Mouse (Mus musculus) limb, embryonic 14.5 days (tissue): Measurements from ENCODE around the gene Gdf10. TPM values are rescaled to one million over a fixed set of nuclear protein-coding genes. Genes with fewer than 3 reads are reported as not detected.

ENCODE experiments used
- ATAC-seq: fragments of 200-750 bp; cut with Nextera tagmentation; 2 replicates; pipeline ENCODE4 v1.8.0; 2017; ENCODE audit warnings: low read depth, moderate number of reproducible peaks, moderate TSS enrichment; ENCODE audit not compliant: low FRiP score
- DNase-seq: peaks from one replicate; pipeline ENCODE4 v3.0.0-alpha.2; 2015; ENCODE audit warnings: low spot score
- H3K27ac ChIP-seq: fragments of 300-500 bp; sonication (generic); replicated peaks from 2 replicates; pipeline ENCODE4 v1.5.1; 2014; ENCODE audit warnings: low read depth, mild to moderate bottlenecking, low read length, moderate library complexity, mixed read lengths
- H3K27me3 ChIP-seq: fragments of 300-500 bp; sonication (generic); 2 replicates; pipeline ENCODE4 v1.6.1; 2014; ENCODE audit warnings: low read length, mixed read lengths; ENCODE audit not compliant: control insufficient read depth, insufficient read depth
- H3K36me3 ChIP-seq: fragments of 300-500 bp; sonication (generic); 2 replicates; pipeline ENCODE4 v1.6.1; 2014; ENCODE audit warnings: mild to moderate bottlenecking, low read length, moderate library complexity, mixed read lengths; ENCODE audit not compliant: control insufficient read depth, insufficient read depth
- H3K4me1 ChIP-seq: fragments of 300-500 bp; sonication (generic); 2 replicates; pipeline ENCODE4 v1.6.1; 2014; ENCODE audit warnings: antibody characterized with exemption, low read length, mixed read lengths; ENCODE audit not compliant: control insufficient read depth, insufficient read depth
- H3K4me2 ChIP-seq: fragments of 300-500 bp; sonication (generic); replicated peaks from 2 replicates; pipeline ENCODE4 v1.6.1; 2014; ENCODE audit warnings: low read depth, mild to moderate bottlenecking, low read length, moderate library complexity; ENCODE audit not compliant: severe bottlenecking
- H3K4me3 ChIP-seq: fragments of 300-500 bp; sonication (generic); replicated peaks from 2 replicates; pipeline ENCODE4 v1.5.1; 2014; ENCODE audit warnings: low read length
- H3K9ac ChIP-seq: fragments of 300-500 bp; sonication (generic); 2 replicates; pipeline ENCODE4 v1.6.1; 2014; ENCODE audit warnings: mild to moderate bottlenecking, low read depth, low read length, moderate library complexity; ENCODE audit not compliant: severe bottlenecking
- H3K9me3 ChIP-seq: fragments of 300-500 bp; sonication (generic); 2 replicates; pipeline ENCODE4 v1.6.1; 2016; ENCODE audit warnings: low read length; ENCODE audit not compliant: control insufficient read depth
- POLR2A ChIP-seq: fragments of 200-500 bp; IDR thresholded peaks from 2 replicates; pipeline ENCODE4 v1.8.0; 2012; ENCODE audit warnings: inconsistent platforms, mild to moderate bottlenecking, moderate library complexity, borderline replicate concordance; ENCODE audit not compliant: insufficient read depth, insufficient read length; ENCODE audit errors: extremely low read depth
- WGBS: fragments of 180-500 bp; shearing (Covaris S2); extraction: QIAGEN DNeasy Blood & Tissue Kit; methylation state at CpG from one replicate; pipeline ENCODE4 v1.1.7; 2014; 5-methylcytosine and 5-hydroxymethylcytosine counted together
- polyA plus RNA-seq, 2 experiments: library from polyadenylated mRNA; depleted of rRNA in 1 of 2; stranded (reverse) in 1 of 2; unstranded in 1 of 2; fragments of >200 nt; fragmentation: Nextera tagmentation in 1 of 2; extraction: Ambion mirVana in 1 of 2; gene quantifications; 2 replicates each; pipeline versions ENCODE4 v1.2.1 to v1.2.3; 2012 to 2014

The Gdf10 gene
- polyA plus RNA-seq, 2 experiments, result 38.8 to 52.9 TPM

DNA sequence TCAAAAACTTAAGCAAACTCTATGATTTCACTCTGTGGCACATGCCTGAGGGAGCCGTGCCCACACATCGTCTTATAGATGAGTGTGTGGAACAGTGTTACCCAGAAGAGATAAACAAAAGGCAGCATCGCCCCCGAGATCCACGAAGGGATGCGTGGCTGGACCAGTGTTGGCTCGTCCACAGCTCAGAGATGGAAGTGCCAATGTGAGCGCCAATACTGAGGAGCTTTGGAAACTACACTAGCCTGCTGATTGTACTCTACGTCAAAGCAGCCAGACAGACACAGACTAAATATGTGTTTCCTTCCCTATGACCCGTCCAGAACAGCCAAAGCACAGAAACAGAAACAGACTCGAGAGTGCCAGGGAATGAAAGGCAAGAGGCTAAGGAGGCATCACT is 37.9 kb upstream of the Gdf10 start:
- no peak overlapping the region for H3K4me3 ChIP-seq
- no peaks in the 10 kb centered on the region for H3K4me1 ChIP-seq
- H3K36me3 ChIP-seq, result no peaks in the 10 kb centered on the region
- H3K27me3 ChIP-seq, result no peaks in the 10 kb centered on the region
- H3K9me3 ChIP-seq, result no peaks in the 10 kb centered on the region
- WGBS, result 75% methylated on average over 11 of the region's 11 CpGs
- no peak for TF ChIP-seq POLR2A
- no peak overlapping the region for H3K9ac ChIP-seq
- H3K27ac ChIP-seq, result no peak overlapping the region
- ATAC-seq (no peak), DNase-seq (no peak)
- no peak overlapping the region for H3K4me2 ChIP-seq

DNA sequence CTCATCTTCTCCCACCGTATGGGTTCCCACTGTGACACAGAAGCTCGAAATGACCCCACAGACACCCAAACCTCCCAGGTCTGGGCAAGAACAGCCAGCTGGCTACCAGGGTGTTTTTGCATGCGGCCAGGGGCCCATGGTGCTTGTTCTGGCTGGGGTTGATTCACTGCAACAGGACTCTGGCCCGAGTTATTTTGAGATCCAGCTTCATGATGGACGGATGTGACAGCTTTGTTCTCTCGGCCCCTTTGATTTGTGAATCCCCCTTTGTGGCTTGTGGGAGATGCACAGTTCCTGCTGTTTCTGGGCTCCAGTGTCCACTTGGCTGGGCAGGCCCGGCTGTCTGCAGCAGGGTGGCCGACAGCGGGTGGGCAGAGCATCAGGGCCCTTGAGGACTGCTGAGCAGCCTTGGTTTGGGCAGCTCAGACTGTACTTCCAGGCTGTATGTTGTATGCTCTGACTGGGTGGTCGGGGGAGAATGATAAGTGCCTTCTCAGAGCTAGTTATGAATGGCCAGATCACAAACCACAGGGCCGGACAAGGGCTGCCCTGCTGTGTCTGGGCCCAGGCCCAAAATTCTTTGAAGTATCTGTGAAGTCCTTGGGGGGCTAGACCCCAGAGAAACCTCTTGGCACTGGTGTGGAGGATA is 34.9 kb upstream of the Gdf10 start:
- Histone ChIP-seq H3K27me3 (no peaks in the 10 kb centered on the region), H3K4me2 (no peak overlapping the region), H3K36me3 (no peaks in the 10 kb centered on the region), H3K27ac (no peak overlapping the region), H3K9ac (no peak overlapping the region), H3K4me3 (no peak overlapping the region), H3K4me1 (no peaks in the 10 kb centered on the region), H3K9me3 (no peaks in the 10 kb centered on the region)
- no peak for DNase-seq
- no peak for TF ChIP-seq POLR2A
- no peak for ATAC-seq
- 82% methylated on average over 11 of the region's 11 CpGs for WGBS

DNA sequence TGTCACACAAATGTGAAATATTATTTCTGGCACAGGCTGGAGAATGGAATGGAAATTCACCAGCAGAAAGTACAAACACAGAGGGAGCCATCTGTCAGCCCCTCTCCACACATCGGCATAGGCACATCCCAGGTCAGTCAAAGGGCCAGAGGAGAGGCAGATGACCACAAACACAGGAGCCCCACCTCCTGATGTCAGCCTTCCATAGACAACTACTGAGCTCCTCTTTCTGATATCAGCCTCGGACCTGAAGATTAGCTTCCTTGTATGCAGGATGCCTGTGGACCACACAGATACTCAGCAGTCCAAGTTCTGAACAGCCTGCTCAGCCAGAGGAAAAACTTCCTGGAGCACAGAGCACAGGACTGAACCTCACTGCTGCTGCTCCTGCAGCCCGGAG is 33.4 kb upstream of the Gdf10 start:
- WGBS, result 80% methylated on average over 3 of the region's 3 CpGs
- ATAC-seq (no peak), DNase-seq (no peak)
- Histone ChIP-seq H3K27me3 (no peaks in the 10 kb centered on the region), H3K4me2 (no peak overlapping the region), H3K4me1 (no peaks in the 10 kb centered on the region), H3K9ac (no peak overlapping the region), H3K9me3 (no peaks in the 10 kb centered on the region), H3K36me3 (no peaks in the 10 kb centered on the region), H3K27ac (no peak overlapping the region), H3K4me3 (no peak overlapping the region)
- TF ChIP-seq POLR2A, result no peak

DNA sequence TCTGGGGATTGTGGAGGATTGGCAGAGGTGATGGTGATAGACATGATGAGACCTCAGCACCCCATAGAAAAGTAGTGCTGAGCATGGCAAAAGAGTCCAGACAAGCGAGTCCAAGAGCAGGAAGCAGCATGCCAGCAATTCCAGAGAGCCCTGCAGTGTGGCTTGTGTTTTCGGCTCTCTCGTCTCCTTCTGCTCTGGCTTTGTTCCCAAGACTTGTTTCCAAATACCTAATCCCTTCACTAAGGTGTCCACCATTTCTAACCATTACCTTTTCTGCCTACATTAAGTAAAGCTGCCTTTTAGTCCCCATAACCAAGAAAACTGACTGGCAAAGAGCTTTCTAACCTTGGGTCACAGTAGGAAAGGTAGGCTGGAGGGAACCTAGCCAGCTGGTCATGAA is 31.9 kb upstream of the Gdf10 start:
- Histone ChIP-seq H3K9ac (no peak overlapping the region), H3K9me3 (no peaks in the 10 kb centered on the region), H3K27ac (no peak overlapping the region), H3K4me1 (peaks cover 2% of the 10 kb centered on the region), H3K4me3 (no peak overlapping the region), H3K4me2 (no peak overlapping the region), H3K36me3 (no peaks in the 10 kb centered on the region), H3K27me3 (no peaks in the 10 kb centered on the region)
- TF ChIP-seq POLR2A, result no peak
- no peak for DNase-seq
- ATAC-seq, result no peak
- 73% methylated on average over 3 of the region's 3 CpGs for WGBS

DNA sequence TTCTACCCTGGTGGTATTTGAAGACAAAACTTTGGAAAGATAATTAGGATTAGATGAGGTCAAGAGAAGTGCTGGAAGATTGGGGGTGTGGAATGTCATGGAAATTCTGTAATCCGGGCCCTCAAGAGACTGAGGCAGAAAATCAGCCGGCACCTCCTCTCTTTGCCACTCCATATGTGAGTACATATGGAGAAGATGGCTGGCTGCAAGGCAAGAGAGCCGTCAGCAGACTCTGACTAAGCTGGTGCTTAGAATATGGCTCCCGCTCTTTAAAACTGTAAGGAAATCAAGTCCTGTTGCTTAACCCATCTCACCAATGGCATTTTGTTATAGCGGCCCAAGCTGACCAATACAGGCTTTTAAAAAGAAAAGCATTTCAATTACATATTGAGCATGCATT is 27.6 kb upstream of the Gdf10 start:
- Histone ChIP-seq H3K4me3 (no peak overlapping the region), H3K4me2 (no peak overlapping the region), H3K4me1 (peaks cover 14% of the 10 kb centered on the region), H3K9ac (no peak overlapping the region), H3K27me3 (no peaks in the 10 kb centered on the region), H3K27ac (no peak overlapping the region), H3K36me3 (no peaks in the 10 kb centered on the region), H3K9me3 (no peaks in the 10 kb centered on the region)
- no peak for TF ChIP-seq POLR2A
- 75% methylated on average over 5 of the region's 5 CpGs for WGBS
- ATAC-seq, result no peak
- no peak for DNase-seq
